18 mouse cellular contexts compared by ENCODE assay signal in genomic region chr12:5443091-5443531, GRCm38 (mm10).
A peak's percentile ranks its signal among the peaks of the same experiment; 100 is the strongest.
DNase-seq lines count a peak whose midpoint lies in the region; ATAC-seq and TF ChIP-seq lines count a peak whose summit lies in the region.
"Had no signal": no experiment of that assay in that cellular context is flagged by ENCODE, and none has a peak within 500 bp of the region (broad histone marks: within the 10 kb centered on the region; RNA-seq: fewer than 3 reads in every experiment).

No protein-coding gene starts in this region.

- H3K36me3 ChIP-seq in forebrain, embryonic 11.5 days (ENCODE audit: control insufficient read depth, insufficient read depth, low read length), result no peaks in the 10 kb centered on the region
- no peaks in the 10 kb centered on the region for H3K36me3 ChIP-seq in forebrain, embryonic 12.5 days (replicated peaks)
- H3K36me3 ChIP-seq in midbrain, embryonic 11.5 days (ENCODE audit: control insufficient read depth, insufficient read depth, low read length), result no peaks in the 10 kb centered on the region
- H3K36me3 ChIP-seq in midbrain, postnatal 0 days (ENCODE audit: insufficient read depth, low read length), result no peaks in the 10 kb centered on the region
- no peaks in the 10 kb centered on the region for H3K36me3 ChIP-seq in forebrain, postnatal 0 days (ENCODE audit: insufficient read depth)
- H3K36me3 ChIP-seq in midbrain, embryonic 13.5 days, result no peaks in the 10 kb centered on the region
- H3K36me3 ChIP-seq: liver, embryonic 13.5 days had no signal

- no peak for ATAC-seq in forebrain, embryonic 11.5 days (replicated peaks; ENCODE audit: low FRiP score)
- no peak for ATAC-seq in forebrain, embryonic 12.5 days (ENCODE audit: low FRiP score)
- ATAC-seq in midbrain, embryonic 11.5 days (ENCODE audit: low FRiP score), result peak; percentile 22; the same call in 1 of the 2 replicates
- ATAC-seq in midbrain, postnatal 0 days (ENCODE audit: low FRiP score), result no peak
- ATAC-seq in forebrain, postnatal 0 days, result peak; percentile 85
- ATAC-seq in midbrain, embryonic 13.5 days, result 0 out of 2 replicates have a peak, but pooled peaks have one; percentile 51
- ATAC-seq: activated CD4-positive, CD25-positive, alpha-beta regulatory T cell, adult 4 months; inflammation-experienced regulatory T-cells, adult 6 months had no signal

- DNase-seq in forebrain, embryonic 11.5 days (ENCODE audit: low spot score), result peak; percentile 38
- no peak for DNase-seq in midbrain, embryonic 11.5 days (ENCODE audit: low spot score, missing footprints)
- DNase-seq in midbrain, postnatal 0 days (ENCODE audit: low spot score), result no peak
- DNase-seq in forebrain, postnatal 0 days, result peak; percentile 68
- no peak for DNase-seq in spleen, adult 18-20 months
- no peak for DNase-seq in kidney, postnatal 36 days
- DNase-seq: adrenal gland, postnatal 25 days; embryo, embryonic 11 days; gastrocnemius, adult 2 months; heart, adult 2 months; liver, embryonic 13.5 days; thymus, postnatal 36 days had no signal

- no peaks in the 10 kb centered on the region for H3K27me3 ChIP-seq in forebrain, embryonic 11.5 days (ENCODE audit: control insufficient read depth, insufficient read depth, low read length)
- H3K27me3 ChIP-seq in forebrain, embryonic 12.5 days, result no peaks in the 10 kb centered on the region
- H3K27me3 ChIP-seq in midbrain, embryonic 11.5 days (ENCODE audit: control insufficient read depth, insufficient read depth, low read length), result no peaks in the 10 kb centered on the region
- no peaks in the 10 kb centered on the region for H3K27me3 ChIP-seq in midbrain, postnatal 0 days (ENCODE audit: insufficient read depth, low read length)
- no peaks in the 10 kb centered on the region for H3K27me3 ChIP-seq in forebrain, postnatal 0 days (ENCODE audit: insufficient read depth, low read length)
- no peaks in the 10 kb centered on the region for H3K27me3 ChIP-seq in midbrain, embryonic 13.5 days
- H3K27me3 ChIP-seq: liver, embryonic 13.5 days had no signal

- 83% methylated on average over 7 of the region's 7 CpGs for WGBS in forebrain, embryonic 11.5 days
- WGBS in forebrain, embryonic 12.5 days, result 73% methylated on average over 7 of the region's 7 CpGs
- WGBS in midbrain, embryonic 11.5 days, result 77% methylated on average over 7 of the region's 7 CpGs
- 53% methylated on average over 7 of the region's 7 CpGs for WGBS in midbrain, postnatal 0 days
- WGBS in forebrain, postnatal 0 days, result 38% methylated on average over 7 of the region's 7 CpGs
- 62% methylated on average over 7 of the region's 7 CpGs for whole genome bisulfite sequencing in midbrain, embryonic 13.5 days

- TF ChIP-seq CTCF in midbrain, postnatal 0 days (IDR thresholded peaks at IDR 0.05), result no peak
- no peak for TF ChIP-seq CTCF in forebrain, postnatal 0 days (IDR thresholded peaks at IDR 0.05; ENCODE audit: low read depth)

- no peak overlapping the region for H3K27ac ChIP-seq in forebrain, embryonic 11.5 days (ENCODE audit: low read depth, low read length)
- no peak overlapping the region for H3K27ac ChIP-seq in forebrain, embryonic 12.5 days
- no peak overlapping the region for H3K27ac ChIP-seq in midbrain, embryonic 11.5 days (ENCODE audit: low read depth, low read length)
- no peak overlapping the region for H3K27ac ChIP-seq in midbrain, postnatal 0 days (ENCODE audit: low read depth, low read length)
- H3K27ac ChIP-seq in forebrain, postnatal 0 days (ENCODE audit: low read depth, low read length), result peak overlapping the region; percentile 73
- H3K27ac ChIP-seq in midbrain, embryonic 13.5 days, result 0 out of 2 replicates have a peak overlapping the region, but pooled peaks have one; percentile 32
- H3K27ac ChIP-seq: gastrocnemius, adult 2 months; heart, adult 2 months; layer of hippocampus, adult 2 months; left cerebral cortex, adult 2 months; liver, embryonic 13.5 days had no signal

- no peak overlapping the region for H3K4me2 ChIP-seq in forebrain, embryonic 11.5 days (ENCODE audit: low read depth, low read length, severe bottlenecking)
- no peak overlapping the region for H3K4me2 ChIP-seq in forebrain, embryonic 12.5 days
- H3K4me2 ChIP-seq in midbrain, embryonic 11.5 days, result no peak overlapping the region
- no peak overlapping the region for H3K4me2 ChIP-seq in midbrain, postnatal 0 days (ENCODE audit: low read depth, low read length, poor library complexity, severe bottlenecking)
- no peak overlapping the region for H3K4me2 ChIP-seq in forebrain, postnatal 0 days (ENCODE audit: low read depth)
- no peak overlapping the region for H3K4me2 ChIP-seq in midbrain, embryonic 13.5 days (replicated peaks)
- H3K4me2 ChIP-seq: liver, embryonic 13.5 days had no signal

- no peak overlapping the region for H3K9ac ChIP-seq in forebrain, embryonic 11.5 days (ENCODE audit: low read length)
- H3K9ac ChIP-seq in forebrain, embryonic 12.5 days, result no peak overlapping the region
- no peak overlapping the region for H3K9ac ChIP-seq in midbrain, embryonic 11.5 days (ENCODE audit: low read length)
- no peak overlapping the region for H3K9ac ChIP-seq in midbrain, postnatal 0 days (replicated peaks; ENCODE audit: low read length, poor library complexity, severe bottlenecking)
- H3K9ac ChIP-seq in forebrain, postnatal 0 days, result no peak overlapping the region
- no peak overlapping the region for H3K9ac ChIP-seq in midbrain, embryonic 13.5 days (replicated peaks)
- H3K9ac ChIP-seq: liver, embryonic 13.5 days had no signal

- H3K9me3 ChIP-seq in forebrain, embryonic 11.5 days (ENCODE audit: control insufficient read depth, low read length), result no peaks in the 10 kb centered on the region
- no peaks in the 10 kb centered on the region for H3K9me3 ChIP-seq in forebrain, embryonic 12.5 days
- no peaks in the 10 kb centered on the region for H3K9me3 ChIP-seq in midbrain, embryonic 11.5 days (ENCODE audit: control insufficient read depth, low read length)
- H3K9me3 ChIP-seq in midbrain, postnatal 0 days (ENCODE audit: low read length), result no peaks in the 10 kb centered on the region
- H3K9me3 ChIP-seq in forebrain, postnatal 0 days (ENCODE audit: low read length), result no peaks in the 10 kb centered on the region
- no peaks in the 10 kb centered on the region for H3K9me3 ChIP-seq in midbrain, embryonic 13.5 days
- H3K9me3 ChIP-seq: liver, embryonic 13.5 days had no signal

- H3K4me3 ChIP-seq in forebrain, embryonic 11.5 days (ENCODE audit: low read depth, low read length), result no peak overlapping the region
- H3K4me3 ChIP-seq in forebrain, embryonic 12.5 days (replicated peaks), result no peak overlapping the region
- no peak overlapping the region for H3K4me3 ChIP-seq in midbrain, embryonic 11.5 days (ENCODE audit: low read depth, low read length)
- H3K4me3 ChIP-seq in midbrain, postnatal 0 days (ENCODE audit: low read depth, low read length), result no peak overlapping the region
- no peak overlapping the region for H3K4me3 ChIP-seq in forebrain, postnatal 0 days (ENCODE audit: low read depth, low read length)
- H3K4me3 ChIP-seq in midbrain, embryonic 13.5 days (replicated peaks), result no peak overlapping the region
- H3K4me3 ChIP-seq: gastrocnemius, adult 2 months; heart, adult 2 months; layer of hippocampus, adult 2 months; left cerebral cortex, adult 2 months; liver, embryonic 13.5 days had no signal

- H3K4me1 ChIP-seq in forebrain, embryonic 11.5 days (replicated peaks; ENCODE audit: control insufficient read depth, insufficient read depth, low read length), result no peaks in the 10 kb centered on the region
- peaks cover 17% of the 10 kb centered on the region for H3K4me1 ChIP-seq in forebrain, embryonic 12.5 days
- H3K4me1 ChIP-seq in midbrain, embryonic 11.5 days (ENCODE audit: control insufficient read depth, insufficient read depth, low read length), result no peaks in the 10 kb centered on the region
- no peaks in the 10 kb centered on the region for H3K4me1 ChIP-seq in midbrain, postnatal 0 days (ENCODE audit: insufficient read depth, low read length)
- H3K4me1 ChIP-seq in forebrain, postnatal 0 days (ENCODE audit: insufficient read depth), result 0 out of 2 replicates have a peak, but pooled peaks cover 3% of the 10 kb centered on the region
- H3K4me1 ChIP-seq in midbrain, embryonic 13.5 days (replicated peaks), result peaks cover 10% of the 10 kb centered on the region
- H3K4me1 ChIP-seq: liver, embryonic 13.5 days had no signal

Comparison
In these comparisons a context has a peak if more than half of its experiments do, and no peak if none do; other contexts are left out.
1. ATAC-seq: peak in midbrain, embryonic 11.5 days (single experiment), forebrain, postnatal 0 days (single experiment) and midbrain, embryonic 13.5 days (single experiment); none in forebrain, embryonic 11.5 days (single experiment), forebrain, embryonic 12.5 days (single experiment) and midbrain, postnatal 0 days (single experiment).
2. H3K27ac ChIP-seq: peak in forebrain, postnatal 0 days (single experiment) and midbrain, embryonic 13.5 days (single experiment); none in forebrain, embryonic 11.5 days (single experiment), forebrain, embryonic 12.5 days (single experiment), midbrain, embryonic 11.5 days (single experiment) and midbrain, postnatal 0 days (single experiment).
3. DNase-seq: peak in forebrain, embryonic 11.5 days (single experiment) and forebrain, postnatal 0 days (single experiment); none in midbrain, embryonic 11.5 days (single experiment), midbrain, postnatal 0 days (single experiment), spleen, adult 18-20 months (0 of 2) and kidney, postnatal 36 days (0 of 2).